Mouse (Mus musculus): ENCODE measurements around the gene Phldb3. TPM values are rescaled to one million over a fixed set of nuclear protein-coding genes. Genes with fewer than 3 reads are reported as not detected.
A peak's percentile ranks its signal among the peaks of the same experiment; 100 is the strongest.

Gene Phldb3
- polyA plus RNA-seq, 1 experiment from 2014 or later: not detected

- 58% methylated on average over 5 of the region's 5 CpGs for WGBS
- no peaks in the 10 kb centered on the region for H3K27me3 ChIP-seq (replicated peaks; ENCODE audit: control insufficient read depth, insufficient read depth, low read length)
- no peaks in the 10 kb centered on the region for H3K9me3 ChIP-seq (ENCODE audit: control insufficient read depth, low read length)
- H3K4me3 ChIP-seq (ENCODE audit: low read length): no peak overlapping the region
- no peaks in the 10 kb centered on the region for H3K4me1 ChIP-seq (ENCODE audit: control insufficient read depth, insufficient read depth, low read depth, low read length)
- no peak overlapping the region for H3K9ac ChIP-seq (ENCODE audit: low read depth, low read length)
- no peak overlapping the region for H3K4me2 ChIP-seq (ENCODE audit: low read length)
- 0 out of 2 replicates have a peak, but pooled peaks have one; percentile 19 for ATAC-seq
- no peak overlapping the region for H3K27ac ChIP-seq (ENCODE audit: low read depth, low read length)
- peaks cover 14% of the 10 kb centered on the region for H3K36me3 ChIP-seq (ENCODE audit: control insufficient read depth, insufficient read depth, low read length)
Observed at GRCm38 (mm10) chr7:24572455-24572854, 38.1 kb upstream of the Phldb3 start.

- WGBS: 63% methylated on average over 12 of the region's 12 CpGs
Observed at GRCm38 (mm10) chr7:24574224-24574796, 36.3 kb upstream of the Phldb3 start.

GRCm38 (mm10) chr7:24577811-24578210, 32.8 kb upstream of the Phldb3 start:
- Histone ChIP-seq H3K36me3 (ENCODE audit: control insufficient read depth, insufficient read depth, low read length) (peaks cover 4% of the 10 kb centered on the region; the same call in 1 of the 2 replicates), H3K27me3 (replicated peaks; ENCODE audit: control insufficient read depth, insufficient read depth, low read length) (no peaks in the 10 kb centered on the region), H3K4me2 (ENCODE audit: low read length) (no peak overlapping the region), H3K27ac (ENCODE audit: low read depth, low read length) (no peak overlapping the region), H3K4me3 (ENCODE audit: low read length) (no peak overlapping the region), H3K9ac (ENCODE audit: low read depth, low read length) (no peak overlapping the region), H3K9me3 (ENCODE audit: control insufficient read depth, low read length) (no peaks in the 10 kb centered on the region), H3K4me1 (ENCODE audit: control insufficient read depth, insufficient read depth, low read depth, low read length) (no peaks in the 10 kb centered on the region)
- WGBS: 92% methylated on average over 10 of the region's 10 CpGs
- ATAC-seq: no peak

More at GRCm38 (mm10) chr7:24574224-24574796, 36.3 kb upstream of the Phldb3 start:
- Histone ChIP-seq H3K9me3 (ENCODE audit: control insufficient read depth, low read length) (no peaks in the 10 kb centered on the region), H3K36me3 (ENCODE audit: control insufficient read depth, insufficient read depth, low read length) (peaks cover 7% of the 10 kb centered on the region; the same call in 1 of the 2 replicates), H3K4me3 (ENCODE audit: low read length) (no peak overlapping the region), H3K27ac (ENCODE audit: low read depth, low read length) (no peak overlapping the region), H3K27me3 (replicated peaks; ENCODE audit: control insufficient read depth, insufficient read depth, low read length) (no peaks in the 10 kb centered on the region), H3K4me2 (ENCODE audit: low read length) (no peak overlapping the region), H3K4me1 (ENCODE audit: control insufficient read depth, insufficient read depth, low read depth, low read length) (no peaks in the 10 kb centered on the region), H3K9ac (ENCODE audit: low read depth, low read length) (no peak overlapping the region)
- no peak for ATAC-seq

- no peak overlapping the region for H3K9ac ChIP-seq (ENCODE audit: low read depth, low read length)
- no peak overlapping the region for H3K27ac ChIP-seq (ENCODE audit: low read depth, low read length)
- no peak overlapping the region for H3K4me2 ChIP-seq (ENCODE audit: low read length)
- H3K36me3 ChIP-seq (ENCODE audit: control insufficient read depth, insufficient read depth, low read length): no peaks in the 10 kb centered on the region
- 85% methylated on average over 6 of the region's 6 CpGs for WGBS
- peaks cover 4% of the 10 kb centered on the region; the same call in 1 of the 2 replicates for H3K9me3 ChIP-seq (ENCODE audit: control insufficient read depth, low read length)
- peaks cover 8% of the 10 kb centered on the region for H3K27me3 ChIP-seq (replicated peaks; ENCODE audit: control insufficient read depth, insufficient read depth, low read length)
- no peak for ATAC-seq
- H3K4me1 ChIP-seq (ENCODE audit: control insufficient read depth, insufficient read depth, low read depth, low read length): peaks cover 8% of the 10 kb centered on the region; the same call in 1 of the 2 replicates
- no peak overlapping the region for H3K4me3 ChIP-seq (ENCODE audit: low read length)
Observed at GRCm38 (mm10) chr7:24584876-24585275, 25.7 kb upstream of the Phldb3 start.

DNA sequence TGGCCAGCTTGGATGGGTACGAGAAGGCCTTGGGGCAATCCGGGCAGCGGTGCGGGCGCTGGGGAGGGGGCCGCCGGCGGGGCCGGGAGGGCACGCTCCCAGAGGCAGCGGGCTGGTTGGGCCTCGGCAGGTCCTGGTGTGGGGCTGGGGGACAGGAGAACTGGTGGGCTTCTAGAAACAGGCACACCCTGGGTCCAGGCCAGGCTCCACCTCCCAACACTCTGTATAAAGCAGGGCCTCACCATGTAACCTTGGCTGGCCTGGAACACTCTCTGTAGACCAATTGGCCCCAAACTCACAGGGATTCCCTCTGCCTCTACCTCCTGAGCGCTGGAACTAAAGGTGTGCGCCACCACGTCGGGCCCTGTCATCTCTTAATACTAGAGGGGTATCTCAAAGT, 24.6 kb upstream of the Phldb3 start:
- Histone ChIP-seq H3K4me2 (ENCODE audit: low read length) (peak overlapping the region; percentile 21; the same call in 1 of the 2 replicates), H3K4me3 (ENCODE audit: low read length) (no peak overlapping the region), H3K9ac (ENCODE audit: low read depth, low read length) (no peak overlapping the region), H3K27ac (ENCODE audit: low read depth, low read length) (no peak overlapping the region), H3K4me1 (ENCODE audit: control insufficient read depth, insufficient read depth, low read depth, low read length) (peaks cover 8% of the 10 kb centered on the region; the same call in 1 of the 2 replicates), H3K36me3 (ENCODE audit: control insufficient read depth, insufficient read depth, low read length) (no peaks in the 10 kb centered on the region), H3K9me3 (ENCODE audit: control insufficient read depth, low read length) (peaks cover 4% of the 10 kb centered on the region; the same call in 1 of the 2 replicates), H3K27me3 (replicated peaks; ENCODE audit: control insufficient read depth, insufficient read depth, low read length) (peaks cover 8% of the 10 kb centered on the region)
- no peak for ATAC-seq
- 60% methylated on average over 14 of the region's 16 CpGs for WGBS

DNA sequence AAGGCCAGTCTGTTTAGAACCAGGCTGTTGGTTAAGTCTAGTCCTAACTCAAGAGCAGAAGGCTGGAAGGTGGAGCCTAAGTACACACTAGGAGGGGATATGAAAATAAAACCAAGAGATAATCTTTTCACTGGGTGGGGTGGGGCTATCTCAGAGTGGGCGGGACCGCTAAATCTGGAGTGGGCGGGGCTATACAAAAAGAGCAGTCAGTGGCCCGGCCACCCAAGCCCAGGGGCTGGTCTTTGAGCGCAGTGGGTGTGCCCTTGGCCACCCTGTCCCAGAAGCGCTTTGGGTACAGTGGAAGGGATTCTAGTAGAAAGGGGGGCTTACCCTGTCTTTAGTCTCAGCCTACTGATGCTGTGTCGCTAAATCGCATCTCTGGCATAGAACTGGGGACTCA, 23.7 kb upstream of the Phldb3 start:
- peak; percentile 75 for ATAC-seq
- Histone ChIP-seq H3K27me3 (replicated peaks; ENCODE audit: control insufficient read depth, insufficient read depth, low read length) (peaks cover 8% of the 10 kb centered on the region), H3K9me3 (ENCODE audit: control insufficient read depth, low read length) (peaks cover 4% of the 10 kb centered on the region; the same call in 1 of the 2 replicates), H3K4me1 (ENCODE audit: control insufficient read depth, insufficient read depth, low read depth, low read length) (peaks cover 8% of the 10 kb centered on the region; the same call in 1 of the 2 replicates), H3K36me3 (ENCODE audit: control insufficient read depth, insufficient read depth, low read length) (no peaks in the 10 kb centered on the region), H3K4me2 (ENCODE audit: low read length) (peak overlapping the region; percentile 74), H3K9ac (ENCODE audit: low read depth, low read length) (peak overlapping the region; percentile 84), H3K27ac (ENCODE audit: low read depth, low read length) (no peak overlapping the region), H3K4me3 (ENCODE audit: low read length) (peak overlapping the region; percentile 63)
- 5% methylated on average over 8 of the region's 8 CpGs for WGBS

DNA sequence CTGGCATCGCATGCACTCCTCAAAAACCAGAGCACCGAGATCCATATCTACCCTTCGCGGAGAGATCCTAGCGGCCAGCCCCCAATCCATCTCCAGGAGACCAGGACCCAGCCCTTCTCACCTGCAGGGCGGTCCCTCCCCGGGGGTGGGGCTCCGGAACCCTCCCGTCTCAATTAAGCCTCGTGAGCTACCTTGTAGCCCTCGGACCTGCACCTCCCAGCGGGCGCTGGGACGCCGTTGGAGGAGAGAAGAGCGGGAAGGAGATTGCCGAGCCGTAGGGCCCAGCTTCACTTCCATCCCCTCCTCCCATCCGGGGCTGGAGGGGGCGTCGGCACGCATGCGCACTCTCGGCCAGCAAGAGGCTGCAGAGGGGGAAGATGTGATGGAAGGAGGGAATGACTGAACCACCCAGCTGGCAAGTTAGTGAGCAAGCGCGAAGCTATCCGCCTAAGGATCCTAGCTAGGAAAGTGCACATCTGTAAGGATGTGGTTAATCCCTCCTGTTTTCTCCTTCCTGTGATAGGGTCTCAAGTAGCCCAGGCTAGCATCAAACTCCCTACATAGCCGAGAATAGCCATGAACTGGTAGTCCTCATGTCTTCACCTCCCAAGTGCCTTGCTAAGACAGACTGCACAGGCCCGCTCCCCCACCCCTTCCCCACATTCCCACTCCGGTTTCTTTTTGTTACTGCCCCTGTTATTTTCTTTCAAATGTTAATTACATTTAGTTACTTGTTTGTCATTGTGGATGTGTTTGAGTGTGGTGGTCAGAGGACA, 23.0 kb upstream of the Phldb3 start, which contains the start of the genes Ethe1 and Zfp575:
Gene Ethe1, plus strand, starts transcription at position 214 of the 776 bp plus-strand sequence.
Gene Zfp575, minus strand, starts transcription at position 312 of the 776 bp plus-strand sequence.
- Histone ChIP-seq H3K27ac (ENCODE audit: low read depth, low read length) (peak within 1 kb of the TSS; percentile 79), H3K4me1 (ENCODE audit: control insufficient read depth, insufficient read depth, low read depth, low read length) (peaks cover 8% of the 10 kb centered on the region), H3K4me2 (ENCODE audit: low read length) (peak within 1 kb of the TSS; percentile 74), H3K36me3 (ENCODE audit: control insufficient read depth, insufficient read depth, low read length) (no peaks in the 10 kb centered on the region), H3K9ac (ENCODE audit: low read depth, low read length) (peak within 1 kb of the TSS; percentile 84), H3K4me3 (ENCODE audit: low read length) (peak within 1 kb of the TSS; percentile 63), H3K9me3 (ENCODE audit: control insufficient read depth, low read length) (peaks cover 4% of the 10 kb centered on the region; the same call in 1 of the 2 replicates), H3K27me3 (replicated peaks; ENCODE audit: control insufficient read depth, insufficient read depth, low read length) (peaks cover 8% of the 10 kb centered on the region)
- 4% methylated on average over 30 of the region's 30 CpGs for WGBS
- peak; percentile 80 for ATAC-seq

- no peak for ATAC-seq
- H3K4me2 ChIP-seq (ENCODE audit: low read length): no peak overlapping the region
- H3K9ac ChIP-seq (ENCODE audit: low read depth, low read length): no peak overlapping the region
- H3K4me1 ChIP-seq (ENCODE audit: control insufficient read depth, insufficient read depth, low read depth, low read length): peaks cover 13% of the 10 kb centered on the region
- 84% methylated on average over 13 of the region's 13 CpGs for WGBS
- peaks cover 4% of the 10 kb centered on the region; the same call in 1 of the 2 replicates for H3K9me3 ChIP-seq (ENCODE audit: control insufficient read depth, low read length)
- no peak overlapping the region for H3K4me3 ChIP-seq (ENCODE audit: low read length)
- H3K27me3 ChIP-seq (replicated peaks; ENCODE audit: control insufficient read depth, insufficient read depth, low read length): peaks cover 8% of the 10 kb centered on the region
- no peak overlapping the region for H3K27ac ChIP-seq (ENCODE audit: low read depth, low read length)
- H3K36me3 ChIP-seq (ENCODE audit: control insufficient read depth, insufficient read depth, low read length): no peaks in the 10 kb centered on the region
Observed at GRCm38 (mm10) chr7:24588336-24588735, 22.2 kb upstream of the Phldb3 start.

GRCm38 (mm10) chr7:24591735-24592134, 18.8 kb upstream of the Phldb3 start:
- H3K4me2 ChIP-seq (ENCODE audit: low read length): no peak overlapping the region
- H3K9ac ChIP-seq (ENCODE audit: low read depth, low read length): no peak overlapping the region
- no peak overlapping the region for H3K27ac ChIP-seq (ENCODE audit: low read depth, low read length)
- no peak overlapping the region for H3K4me3 ChIP-seq (ENCODE audit: low read length)
- no peak for ATAC-seq
- peaks cover 16% of the 10 kb centered on the region for H3K4me1 ChIP-seq (ENCODE audit: control insufficient read depth, insufficient read depth, low read depth, low read length)
- 68% methylated on average over 5 of the region's 5 CpGs for WGBS
- H3K27me3 ChIP-seq (replicated peaks; ENCODE audit: control insufficient read depth, insufficient read depth, low read length): no peaks in the 10 kb centered on the region
- H3K9me3 ChIP-seq (ENCODE audit: control insufficient read depth, low read length): no peaks in the 10 kb centered on the region
- no peaks in the 10 kb centered on the region for H3K36me3 ChIP-seq (ENCODE audit: control insufficient read depth, insufficient read depth, low read length)

Data from hindbrain, embryonic 16.5 days (tissue).